Mouse (Mus musculus) urinary bladder, adult 2 months (tissue): ENCODE data around the gene Hmgb3. TPM values are rescaled to one million over a fixed set of nuclear protein-coding genes. Genes with fewer than 3 reads are reported as not detected.

Experiments used
- DNase-seq: peaks from one replicate; pipeline ENCODE4 v3.0.0; 2022; ENCODE audit warnings: low spot score
- polyA plus RNA-seq: library from polyadenylated mRNA; depleted of rRNA; stranded (reverse); fragments of >200 nt; gene quantifications from 2 replicates; pipeline ENCODE4 v1.2.3, GENCODE M21; 2012; rRNA removed

The Hmgb3 gene
- polyA plus RNA-seq, 1 experiment, result 26.9 TPM

DNA sequence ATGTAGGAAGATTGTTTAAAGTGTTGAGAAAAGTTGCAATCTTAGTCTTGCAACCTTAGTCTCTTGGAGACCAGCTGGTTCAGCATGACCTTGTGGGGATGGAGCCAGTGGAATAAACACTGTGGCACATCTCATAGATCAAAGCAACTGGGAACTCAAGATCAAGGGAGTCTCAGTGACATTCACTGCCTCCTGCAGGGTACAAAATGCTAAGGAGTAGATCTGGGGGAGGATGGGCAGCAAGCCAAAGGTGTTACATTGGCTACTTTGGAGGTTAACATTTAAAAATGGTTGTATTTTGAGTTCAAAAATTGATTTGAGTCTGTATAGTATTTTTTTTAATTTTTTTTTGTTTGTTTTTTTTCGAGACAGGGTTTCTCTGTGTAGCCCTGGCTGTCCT, 33.5 kb downstream of the Hmgb3 start:
- DNase-seq, result no peak

DNA sequence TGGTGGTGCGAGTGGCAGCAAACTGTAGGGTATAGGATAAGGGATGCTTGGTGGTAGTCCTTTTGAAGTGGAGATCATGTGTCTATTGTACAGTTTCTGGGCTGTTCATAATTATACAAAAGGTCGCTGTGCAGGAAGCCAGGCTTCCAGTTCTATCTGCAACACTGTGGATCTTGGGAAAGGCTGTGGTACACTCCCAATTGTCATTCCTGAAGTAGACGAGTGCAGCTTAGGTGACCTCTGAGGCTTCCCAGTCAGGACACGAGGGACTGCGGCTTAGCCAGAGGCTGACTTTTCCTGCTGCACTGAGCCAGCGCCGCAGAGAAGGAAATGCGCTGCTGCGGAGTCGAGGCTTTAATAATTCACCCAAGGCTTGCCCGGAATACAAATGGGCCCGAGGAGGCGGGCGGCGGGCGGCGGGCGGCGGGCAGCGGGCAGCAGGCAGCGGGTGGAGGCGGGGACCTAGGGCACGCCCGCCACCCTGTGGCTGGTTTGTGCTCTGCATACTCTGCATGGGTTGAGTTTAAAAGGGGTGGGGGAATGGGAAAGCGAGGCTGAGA, 45.4 kb downstream of the Hmgb3 start:
- DNase-seq, result no peak

Other genes with a start within 250 kb of the Hmgb3 start
- gene Mtmr1, start 191.2 kb upstream of the Hmgb3 start, polyA plus RNA-seq, result 27.8 and 40.6 TPM in 2 replicates
- 41.5 and 50.6 TPM in 2 replicates for gene Cd99l2, start 63.1 kb upstream of the Hmgb3 start, polyA plus RNA-seq
- 0.04 and 0.18 TPM in 2 replicates for gene Gpr50, start 107.7 kb downstream of the Hmgb3 start, polyA plus RNA-seq